Mouse (Mus musculus): ENCODE data around the gene Mettl8.

Mettl8 gene

DNA sequence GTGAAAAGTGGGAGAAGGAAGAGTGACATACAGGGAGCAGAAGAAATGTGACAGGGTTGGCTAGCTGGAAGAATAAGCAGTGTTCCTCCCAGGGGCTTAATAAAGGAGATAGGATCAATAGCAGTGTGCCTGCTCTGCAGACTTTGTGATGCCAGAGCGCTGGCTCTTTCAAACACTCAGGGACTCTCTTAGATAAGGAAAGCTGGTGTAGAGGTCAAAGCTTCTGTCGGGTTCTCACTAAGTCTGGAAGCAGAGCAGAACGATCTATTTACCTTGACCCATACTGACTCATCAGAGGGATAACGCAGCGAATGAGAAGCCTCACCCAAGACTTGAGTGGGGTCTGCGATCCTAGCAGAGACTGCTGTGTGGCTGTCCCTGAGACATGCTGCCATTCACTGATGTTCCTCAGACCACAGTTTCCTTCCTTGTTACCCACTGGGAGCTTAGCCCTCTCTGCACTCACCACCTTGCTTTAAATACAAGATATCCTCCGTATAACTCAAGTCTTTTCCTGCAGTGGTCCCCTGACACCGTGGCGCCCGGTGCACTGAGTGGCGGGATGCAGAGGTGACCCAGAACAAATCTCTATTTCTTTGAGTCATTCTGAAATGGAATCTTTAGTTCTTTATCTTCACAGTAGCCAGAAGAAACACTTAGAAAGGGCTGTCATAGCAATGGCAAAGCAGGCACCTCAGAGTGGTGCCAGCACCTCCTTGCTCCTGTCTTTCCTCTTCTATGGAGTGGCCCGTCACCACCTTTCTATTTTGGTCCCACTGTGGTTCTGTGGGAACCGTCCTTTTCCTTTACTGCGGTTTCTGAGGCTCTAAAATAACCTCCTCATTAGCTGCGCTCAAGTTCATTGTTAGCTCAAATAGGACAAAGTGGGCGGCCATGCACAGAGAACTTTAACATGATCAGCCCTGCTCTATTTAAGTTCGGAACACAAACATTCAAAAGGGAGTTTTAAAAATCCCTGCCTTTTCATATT is 65.9 kb downstream of the Mettl8 start:
- in situ Hi-C loops (cut with MboI), result no loop called here

- in situ Hi-C loops (cut with MboI), result no loop called here
Measured at GRCm38 (mm10) chr2:70978271-70978670, 77.1 kb downstream of the Mettl8 start.

- in situ Hi-C loops (cut with MboI), result no loop called here
Measured at GRCm38 (mm10) chr2:70974769-70975168, 80.6 kb downstream of the Mettl8 start.

DNA sequence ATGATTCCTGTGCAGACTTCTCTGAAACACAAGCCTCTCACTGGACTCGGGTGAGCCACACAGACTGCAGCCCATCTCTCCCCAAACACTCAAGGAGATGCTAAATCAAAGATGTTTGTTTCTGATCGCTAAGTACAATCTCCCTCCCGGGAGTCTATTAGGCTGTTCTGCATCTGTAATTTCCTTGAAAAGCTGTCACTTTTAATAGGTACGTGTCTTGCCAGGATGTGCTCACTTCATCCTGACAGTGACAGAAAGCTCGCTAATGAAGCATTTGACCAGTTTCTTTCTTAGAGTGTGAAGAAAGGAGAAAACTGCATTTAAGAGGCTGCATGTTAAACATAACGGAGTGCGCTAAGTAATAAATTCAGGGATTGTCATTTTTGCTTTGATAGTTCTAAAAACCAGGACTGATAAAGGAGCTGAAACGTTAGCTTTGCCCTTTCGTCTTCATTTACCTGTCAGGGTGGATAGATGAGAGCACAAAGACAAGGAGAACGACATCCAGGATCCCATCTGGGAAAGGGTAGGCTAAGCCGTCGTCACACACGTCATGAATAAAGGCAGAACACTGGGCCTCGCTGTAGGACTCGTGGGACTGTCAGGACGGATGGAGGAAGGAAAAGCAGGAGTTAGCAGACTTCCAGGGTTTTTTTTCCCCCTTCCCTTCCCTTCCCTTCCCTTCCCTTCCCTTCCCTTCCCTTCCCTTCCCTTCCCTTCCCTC is 82.4 kb downstream of the Mettl8 start:
- in situ Hi-C loops (cut with MboI), result no loop called here

DNA sequence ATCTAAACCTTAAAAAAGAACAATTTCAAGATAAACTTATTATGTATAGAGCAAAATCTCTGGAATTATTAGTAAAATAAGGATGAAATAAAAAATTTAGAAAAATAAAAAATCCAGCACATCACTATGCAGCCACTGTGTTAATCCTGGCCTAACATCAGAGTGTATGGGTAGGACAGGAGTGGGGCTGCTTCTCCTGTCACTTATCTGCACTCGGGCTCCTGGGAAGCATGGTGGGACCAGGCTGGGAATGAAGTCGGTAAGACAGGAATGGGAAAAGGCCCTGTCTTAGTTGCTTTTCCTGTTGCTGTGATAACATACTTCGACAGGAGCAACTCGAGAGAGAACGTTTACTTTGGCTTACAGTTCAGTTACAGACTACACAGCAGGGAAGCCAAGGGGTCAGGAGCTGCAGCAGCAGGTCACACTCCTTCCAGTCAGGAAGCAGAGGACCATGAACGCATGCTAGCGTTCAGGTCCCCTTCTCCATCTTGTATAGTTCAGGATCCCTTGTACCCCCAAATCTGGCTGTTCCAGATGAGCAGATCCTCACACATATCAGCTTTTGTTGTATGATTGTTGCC is 85.1 kb downstream of the Mettl8 start:
- in situ Hi-C loops (cut with MboI), result no loop called here

DNA sequence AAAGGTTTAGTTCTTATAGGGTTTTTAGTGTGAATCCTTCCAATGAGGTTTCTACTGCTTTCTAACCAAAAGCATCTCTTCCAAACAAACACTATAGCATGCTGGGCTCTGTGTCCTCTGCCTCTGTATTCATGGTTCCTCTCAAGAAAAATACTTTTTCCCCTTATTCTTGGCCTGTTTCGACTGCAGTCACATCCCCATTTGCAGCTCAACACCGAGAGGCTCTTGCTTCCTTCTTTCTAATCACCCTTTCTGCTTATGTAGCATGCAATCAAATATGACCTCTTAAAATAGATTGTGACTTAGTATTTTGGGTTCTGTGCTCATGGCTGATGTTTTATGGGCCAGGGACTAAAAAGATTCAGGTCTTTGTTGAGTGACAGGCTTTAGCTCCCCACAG is 87.1 kb downstream of the Mettl8 start:
- in situ Hi-C loops (cut with MboI), result no loop called here

- in situ Hi-C loops (cut with MboI), result no loop called here
Measured at GRCm38 (mm10) chr2:70967216-70967615, 88.2 kb downstream of the Mettl8 start.

DNA sequence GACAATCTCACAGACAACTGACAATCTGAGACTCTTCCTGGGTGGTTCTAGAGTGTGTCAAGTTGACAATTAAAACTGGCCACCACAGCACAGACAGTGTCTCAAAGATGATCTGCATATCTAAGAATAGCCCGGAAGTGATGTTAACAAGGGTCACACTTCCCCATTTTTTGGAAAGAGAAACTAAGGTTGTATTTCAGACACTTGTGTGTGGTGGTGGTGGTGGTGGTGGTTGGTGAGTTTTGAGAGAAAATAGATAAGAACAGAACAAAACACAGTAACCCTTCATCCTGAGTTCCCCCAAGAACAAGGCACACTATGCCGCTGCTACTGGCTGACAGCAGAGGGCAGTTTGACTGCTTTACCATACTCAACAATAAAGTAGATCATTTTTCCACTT is 90.6 kb downstream of the Mettl8 start:
- in situ Hi-C loops (cut with MboI), result loop anchor here (5.0 kb wide), 1 partner anchor 67 kb away; no protein-coding TSS in a partner anchor

DNA sequence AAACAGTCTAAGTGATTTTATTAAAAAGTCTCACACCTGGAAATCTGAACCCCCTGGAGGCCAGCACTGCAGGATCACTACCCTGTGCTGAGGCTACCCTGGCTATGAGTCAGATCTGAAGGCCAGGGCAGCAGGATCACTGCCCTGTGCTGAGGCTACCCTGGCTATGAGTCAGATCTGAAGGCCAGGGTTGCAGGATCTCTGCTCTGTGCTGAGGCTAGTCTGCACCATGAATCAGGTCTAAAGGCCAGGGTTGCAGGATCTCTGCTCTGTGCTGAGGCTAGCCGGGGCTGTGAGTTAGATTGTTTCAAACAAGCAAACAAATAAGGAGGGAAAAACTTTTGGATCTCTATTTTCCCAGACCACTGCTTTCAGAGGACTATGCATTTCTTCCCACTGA is 92.5 kb downstream of the Mettl8 start:
- in situ Hi-C loops (cut with MboI), result loop anchor here (5.0 kb wide), 1 partner anchor 69 kb away; no protein-coding TSS in a partner anchor

- in situ Hi-C loops (cut with MboI), result loop anchor here (5.0 kb wide), 1 partner anchor 71 kb away; no protein-coding TSS in a partner anchor
Measured at GRCm38 (mm10) chr2:70961086-70961941, 94.1 kb downstream of the Mettl8 start.

GRCm38 (mm10) chr2:70960090-70960489 is 95.3 kb downstream of the Mettl8 start:
- in situ Hi-C loops (cut with MboI), result loop anchor here (5.0 kb wide), 1 partner anchor 72 kb away; no protein-coding TSS in a partner anchor

- in situ Hi-C loops (cut with MboI), result no loop called here
Measured at GRCm38 (mm10) chr2:70959337-70959736, 96.0 kb downstream of the Mettl8 start.

DNA sequence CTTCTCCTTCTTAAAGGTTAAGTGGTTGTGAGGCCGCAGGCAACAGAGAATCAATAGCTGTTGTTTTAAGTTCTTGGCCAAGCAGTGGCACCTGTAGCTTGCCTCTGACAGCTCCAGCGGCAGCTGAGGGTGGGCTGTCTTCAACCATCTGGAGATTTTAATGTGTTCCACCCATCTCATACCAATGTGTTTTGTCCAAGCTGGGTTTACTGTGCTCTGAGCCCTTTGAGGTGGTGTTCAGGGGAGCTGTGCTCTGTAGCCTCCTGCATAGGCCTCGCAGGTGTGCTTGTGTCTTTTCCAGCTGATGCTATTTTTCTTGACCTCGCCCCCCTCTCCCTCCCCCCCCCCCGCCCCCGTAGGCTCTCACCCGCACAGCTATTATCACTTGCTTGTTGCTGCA is 96.8 kb downstream of the Mettl8 start:
- in situ Hi-C loops (cut with MboI), result no loop called here

DNA sequence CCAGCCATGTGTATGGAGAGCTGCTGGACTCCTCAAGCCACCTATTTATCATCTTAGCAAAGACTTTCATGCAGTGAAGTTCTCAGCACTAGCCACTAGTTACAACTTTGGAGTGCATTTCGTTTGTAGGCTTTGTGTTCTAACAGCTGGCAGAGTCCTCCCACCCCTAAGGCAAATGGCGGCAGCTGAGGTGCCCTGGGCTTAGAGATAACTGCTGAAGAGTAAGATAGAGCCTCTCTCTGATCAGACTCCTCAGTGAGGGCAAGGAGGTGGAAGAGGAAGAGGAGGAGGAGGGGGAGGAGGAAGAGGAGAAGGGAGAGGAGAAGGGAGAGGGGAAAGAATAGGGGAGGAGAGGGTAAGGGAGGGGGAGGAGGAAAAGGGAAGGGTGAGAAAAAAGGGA is 101.8 kb downstream of the Mettl8 start:
- in situ Hi-C loops (cut with MboI), result no loop called here

GRCm38 (mm10) chr2:70951944-70952343 is 103.4 kb downstream of the Mettl8 start:
- in situ Hi-C loops (cut with MboI), result no loop called here

DNA sequence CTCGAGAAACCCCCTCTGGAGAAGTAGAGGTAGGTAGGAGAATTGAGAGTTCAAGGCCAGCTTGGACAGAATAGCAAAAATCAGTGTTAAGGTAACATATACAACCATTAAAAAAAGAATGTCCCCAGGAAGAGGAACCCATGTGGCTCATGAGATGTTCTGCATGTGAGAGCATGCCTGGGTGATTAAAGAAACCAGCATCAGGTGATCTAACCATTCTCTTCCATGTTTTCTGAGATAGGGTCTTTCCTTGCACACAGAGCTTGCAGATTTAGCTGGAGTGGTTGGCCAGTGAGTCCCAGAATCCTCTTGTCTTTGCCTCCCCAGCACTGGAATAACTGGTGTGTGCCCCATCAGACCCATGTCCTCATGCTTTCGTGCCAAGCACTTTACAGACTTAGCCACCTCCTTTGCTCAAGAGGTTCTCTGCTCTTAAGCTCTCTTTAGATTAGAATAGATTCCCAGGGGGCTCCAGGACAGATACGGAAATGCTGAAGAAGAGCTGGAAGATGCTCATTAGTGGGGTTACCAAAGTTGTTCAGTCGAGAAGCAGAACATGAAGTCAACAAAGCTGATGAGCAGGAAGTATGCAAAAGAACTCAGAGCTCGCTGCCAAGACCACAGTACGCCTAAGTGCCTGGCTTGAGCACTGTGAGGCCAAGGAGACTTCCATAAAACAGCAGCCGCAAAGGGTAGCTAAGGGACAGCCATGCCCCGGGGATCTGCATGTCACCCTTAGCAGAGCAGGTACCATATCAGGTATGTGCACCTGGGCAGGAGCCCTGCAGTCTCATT is 110.7 kb downstream of the Mettl8 start:
- in situ Hi-C loops (cut with MboI), result no loop called here

DNA sequence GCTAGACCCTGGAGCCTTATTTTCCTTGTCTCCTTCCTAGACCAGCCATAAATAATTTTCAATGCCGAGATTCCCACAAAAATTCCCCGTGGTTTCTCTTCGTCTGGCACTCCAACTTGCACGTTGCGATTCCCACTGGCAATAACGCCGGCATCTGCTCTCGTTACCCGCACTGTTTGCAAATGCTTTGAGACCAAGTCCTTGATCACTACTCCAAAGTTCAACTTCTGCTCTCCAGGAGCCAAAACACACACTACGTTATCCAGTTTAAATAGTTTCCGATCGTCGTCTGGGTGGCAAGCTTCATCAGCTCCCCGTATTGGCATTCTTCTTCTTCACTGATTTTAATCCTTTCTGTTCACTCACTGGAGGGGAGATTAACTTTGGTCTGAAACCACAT is 114.6 kb downstream of the Mettl8 start:
- in situ Hi-C loops (cut with MboI), result no loop called here

- in situ Hi-C loops (cut with MboI), result no loop called here
Measured at GRCm38 (mm10) chr2:70938844-70939494, 116.4 kb downstream of the Mettl8 start.

- in situ Hi-C loops (cut with MboI), result no loop called here
Measured at GRCm38 (mm10) chr2:70934772-70935171, 120.6 kb downstream of the Mettl8 start.

DNA sequence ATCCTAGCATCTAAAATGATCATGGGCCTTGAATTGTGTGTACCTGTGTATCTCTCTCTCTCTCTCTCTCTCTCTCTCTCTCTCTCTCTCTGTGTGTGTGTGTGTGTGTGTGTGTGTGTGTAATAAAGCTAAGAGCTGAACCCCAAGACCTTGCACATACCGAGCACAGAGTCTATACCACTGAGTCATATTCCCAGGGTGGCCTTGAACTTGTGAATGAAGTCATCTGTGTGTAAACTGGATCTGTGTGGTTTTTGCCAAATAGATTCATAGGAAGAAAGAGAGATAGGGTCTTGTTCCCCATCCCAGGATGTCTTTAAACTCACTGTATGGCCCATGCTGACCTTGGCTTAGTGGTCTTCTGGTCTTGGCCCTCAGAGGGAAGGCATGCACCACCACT is 121.9 kb downstream of the Mettl8 start:
- in situ Hi-C loops (cut with MboI), result no loop called here
